Mouse (Mus musculus) C2C12 (cell line): ENCODE data around the gene Eif4b. TPM values are rescaled to one million over a fixed set of nuclear protein-coding genes. Genes with fewer than 3 reads are reported as not detected.

Experiments
- H3K27me3 ChIP-seq: one replicate; pipeline ENCODE4 v1.6.1; 2011; ENCODE audit not compliant: control insufficient read depth, insufficient read depth, insufficient read length
- H3K36me3 ChIP-seq: one replicate; pipeline ENCODE4 v1.6.1; 2011; ENCODE audit not compliant: control insufficient read depth, insufficient read depth
- H3K4me3 ChIP-seq: one replicate; pipeline ENCODE4 v1.5.1; 2011; ENCODE audit warnings: mild to moderate bottlenecking, control low read depth; ENCODE audit not compliant: poor library complexity, insufficient read depth, severe bottlenecking
- H3K79me2 ChIP-seq: one replicate; pipeline ENCODE4 v1.6.1; 2011; ENCODE audit not compliant: control insufficient read depth, insufficient read depth
- H3K79me3 ChIP-seq: one replicate; pipeline ENCODE4 v1.6.1; 2011; ENCODE audit warnings: low read depth, control low read depth
- H3ac ChIP-seq: one replicate; pipeline ENCODE3; 2011; ENCODE audit warnings: low read depth; ENCODE audit not compliant: control insufficient read depth, insufficient read length
- CEBPB ChIP-seq: IDR thresholded peaks from one replicate; pipeline ENCODE4 v1.6.1; 2011; ENCODE audit warnings: low read depth, mild to moderate bottlenecking, control low read depth, moderate library complexity
- CTCF ChIP-seq: IDR thresholded peaks from one replicate; pipeline ENCODE4 v1.5.1; 2011; ENCODE audit not compliant: control insufficient read depth, insufficient read depth, insufficient read length
- FOSL1 ChIP-seq: IDR thresholded peaks from one replicate; pipeline ENCODE4 v1.8.0; 2011; ENCODE audit warnings: mild to moderate bottlenecking, low read length; ENCODE audit not compliant: poor library complexity, insufficient read depth, severe bottlenecking
- MAX ChIP-seq: IDR thresholded peaks from one replicate; pipeline ENCODE4 v1.6.1; 2011; ENCODE audit warnings: mild to moderate bottlenecking, control low read depth
- MYOD1 ChIP-seq: IDR thresholded peaks from one replicate; pipeline ENCODE4 v1.6.1; 2011; ENCODE audit warnings: low read depth; ENCODE audit not compliant: control insufficient read depth, insufficient read length
- MYOG ChIP-seq: IDR thresholded peaks from one replicate; pipeline ENCODE4 v1.6.1; 2011; ENCODE audit not compliant: control insufficient read depth, insufficient read length; ENCODE audit errors: extremely low read depth
- USF1 ChIP-seq: IDR thresholded peaks from one replicate; pipeline ENCODE4 v1.6.1; 2011; ENCODE audit warnings: low read depth, mild to moderate bottlenecking, control low read depth, moderate library complexity
- polyA plus RNA-seq: library from polyadenylated mRNA; unstranded; fragments of >200 nt; fragmentation: generic; extraction: Trizol; gene quantifications from one replicate; pipeline ENCODE4 v1.2.1, GENCODE M21; 2012; ENCODE audit warnings: missing spikeins

Gene Eif4b
- polyA plus RNA-seq, 1 experiment: 268 TPM

GRCm38 (mm10) chr15:102112181-102112580, 38.6 kb downstream of the Eif4b start:
- Histone ChIP-seq H3K4me3 (no peak overlapping the region), H3K27me3 (no peaks in the 10 kb centered on the region), H3K79me2 (peaks cover 7% of the 10 kb centered on the region)

GRCm38 (mm10) chr15:102112827-102113226, 39.3 kb downstream of the Eif4b start:
- Histone ChIP-seq H3K79me3 (no peaks in the 10 kb centered on the region), H3ac (no peak overlapping the region), H3K27me3 (no peaks in the 10 kb centered on the region), H3K79me2 (peaks cover 7% of the 10 kb centered on the region), H3K4me3 (no peak overlapping the region), H3K36me3 (peaks cover 95% of the 10 kb centered on the region)
- TF ChIP-seq USF1 (no peak), MYOD1 (no peak), MYOG (no peak), CEBPB (no peak), MAX (no peak), FOSL1 (no peak), CTCF (no peak)

More at GRCm38 (mm10) chr15:102112181-102112580, 38.6 kb downstream of the Eif4b start:
- Histone ChIP-seq H3K36me3 (peaks cover 98% of the 10 kb centered on the region), H3K79me3 (no peaks in the 10 kb centered on the region), H3ac (no peak overlapping the region)
- no peak for TF ChIP-seq CEBPB
- TF ChIP-seq CTCF: no peak
- no peak for TF ChIP-seq MYOG
- no peak for TF ChIP-seq USF1
- no peak for TF ChIP-seq FOSL1
- no peak for TF ChIP-seq MYOD1
- TF ChIP-seq MAX: no peak

- H3K79me2 ChIP-seq: peaks cover 7% of the 10 kb centered on the region
- no peaks in the 10 kb centered on the region for H3K27me3 ChIP-seq
- no peak overlapping the region for H3ac ChIP-seq
- H3K36me3 ChIP-seq: peaks cover 95% of the 10 kb centered on the region
- no peak overlapping the region for H3K4me3 ChIP-seq
- H3K79me3 ChIP-seq: no peaks in the 10 kb centered on the region
- TF ChIP-seq CTCF (no peak), MYOD1 (no peak), USF1 (no peak), MAX (no peak), MYOG (no peak), CEBPB (no peak), FOSL1 (no peak)
These were observed 40.1 kb downstream of the Eif4b start for GRCm38 (mm10) chr15:102113674-102114073.

GRCm38 (mm10) chr15:102114651-102115260, 41.2 kb downstream of the Eif4b start:
- Histone ChIP-seq H3K36me3 (peaks cover 95% of the 10 kb centered on the region), H3K79me3 (no peaks in the 10 kb centered on the region), H3K4me3 (no peak overlapping the region), H3ac (no peak overlapping the region), H3K79me2 (peaks cover 7% of the 10 kb centered on the region), H3K27me3 (no peaks in the 10 kb centered on the region)
- TF ChIP-seq MAX: no peak
- TF ChIP-seq CTCF: no peak
- no peak for TF ChIP-seq CEBPB
- TF ChIP-seq USF1: no peak
- TF ChIP-seq FOSL1: no peak
- no peak for TF ChIP-seq MYOD1
- no peak for TF ChIP-seq MYOG

GRCm38 (mm10) chr15:102115731-102116231, 42.2 kb downstream of the Eif4b start:
- TF ChIP-seq USF1: no peak
- TF ChIP-seq FOSL1: no peak
- no peak for TF ChIP-seq CTCF
- TF ChIP-seq MYOD1: no peak
- no peak for TF ChIP-seq MYOG
- no peak for TF ChIP-seq CEBPB
- TF ChIP-seq MAX: no peak
- Histone ChIP-seq H3K27me3 (no peaks in the 10 kb centered on the region), H3K79me2 (peaks cover under 1% of the 10 kb centered on the region), H3K36me3 (peaks cover 92% of the 10 kb centered on the region), H3K4me3 (no peak overlapping the region), H3K79me3 (no peaks in the 10 kb centered on the region), H3ac (no peak overlapping the region)
